Mouse (Mus musculus) erythroblast, adult 5-6 weeks (primary cell): Measurements from ENCODE around the gene Ptp4a2. TPM values are rescaled to one million over a fixed set of nuclear protein-coding genes. Genes with fewer than 3 reads are reported as not detected.
"Not testable (repeated sequence)": the region's sequence is repeated elsewhere in the genome, so short reads cannot be mapped to it uniquely, and the experiment has no call there.

ENCODE experiments used
- ATAC-seq: replicated peaks from 2 replicates; pipeline ENCODE4 v1.8.0; 2016; ENCODE audit warnings: moderate number of reproducible peaks, mild to moderate bottlenecking, moderate TSS enrichment, inconsistent platforms; ENCODE audit not compliant: poor library complexity, low FRiP score, severe bottlenecking
- total RNA-seq, 2 experiments: library from RNA; stranded (forward) in 1 of 2; stranded (reverse) in 1 of 2; fragments of 150-400 nt in 1 of 2; fragments of 200-764, 138-1000 nt in 1 of 2; gene quantifications; 2 replicates each; pipeline versions ENCODE4 v1.2.3 to v1.2.4; 2015 to 2017; ENCODE audit warnings: low replicate concordance in 2 of 2

The Ptp4a2 gene
- total RNA-seq, 2 experiments from 2014 or later, result 85.6 to 126 TPM

DNA sequence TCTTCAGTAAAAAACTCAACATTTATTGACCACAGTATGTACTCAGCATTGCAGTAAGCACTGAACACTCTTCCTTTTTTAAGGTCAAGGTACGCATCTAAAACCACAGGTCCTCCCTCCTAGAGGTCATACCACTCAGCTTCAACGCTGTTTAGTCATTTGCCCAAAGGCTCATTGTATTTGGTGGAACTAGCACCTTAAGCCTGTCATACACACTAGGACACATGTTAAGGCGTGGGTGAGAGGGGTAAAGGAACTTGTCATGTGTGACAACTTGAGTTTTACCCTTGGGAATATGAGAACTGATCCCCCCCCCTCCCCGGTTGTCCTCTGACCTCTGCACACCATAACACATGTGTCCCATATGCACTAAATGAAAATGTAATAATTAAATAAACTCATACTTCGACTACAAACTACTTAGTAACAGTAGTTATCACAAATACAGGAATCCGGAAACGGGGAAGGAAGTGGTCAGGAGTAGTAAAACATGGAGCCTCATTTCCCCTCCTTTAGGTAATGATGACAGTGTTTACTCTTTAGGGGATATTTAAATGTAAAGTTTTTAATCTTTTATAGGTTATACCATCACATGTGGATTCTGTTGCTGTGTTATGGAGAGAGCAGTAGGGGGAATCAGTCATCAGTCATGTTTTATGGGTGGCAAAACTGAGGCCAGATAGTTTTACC lies 29.0 kb downstream of the Ptp4a2 start:
- ATAC-seq, result no peak

- no peak for ATAC-seq
Observed at GRCm38 (mm10) chr4:129846823-129847222, 35.8 kb downstream of the Ptp4a2 start.

DNA sequence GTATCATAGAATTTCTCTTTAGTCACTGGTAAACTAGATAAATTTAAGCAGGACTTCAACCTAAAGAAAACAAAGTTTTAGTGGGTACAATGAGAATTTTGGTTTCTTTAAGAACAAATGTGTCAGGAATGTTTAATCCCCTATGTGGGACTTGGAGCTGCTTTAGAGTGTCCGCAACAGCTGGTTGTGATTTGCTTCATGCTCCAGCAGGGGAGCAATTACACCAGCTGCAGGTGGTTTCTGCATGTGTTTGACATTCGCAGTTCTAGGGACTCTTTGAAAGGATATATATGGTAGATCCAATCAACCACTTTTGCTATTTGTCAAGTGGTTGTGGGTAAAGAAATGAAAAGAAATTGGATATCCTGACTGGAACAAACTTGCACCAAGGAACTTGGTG lies 39.5 kb downstream of the Ptp4a2 start:
- ATAC-seq, result no peak

DNA sequence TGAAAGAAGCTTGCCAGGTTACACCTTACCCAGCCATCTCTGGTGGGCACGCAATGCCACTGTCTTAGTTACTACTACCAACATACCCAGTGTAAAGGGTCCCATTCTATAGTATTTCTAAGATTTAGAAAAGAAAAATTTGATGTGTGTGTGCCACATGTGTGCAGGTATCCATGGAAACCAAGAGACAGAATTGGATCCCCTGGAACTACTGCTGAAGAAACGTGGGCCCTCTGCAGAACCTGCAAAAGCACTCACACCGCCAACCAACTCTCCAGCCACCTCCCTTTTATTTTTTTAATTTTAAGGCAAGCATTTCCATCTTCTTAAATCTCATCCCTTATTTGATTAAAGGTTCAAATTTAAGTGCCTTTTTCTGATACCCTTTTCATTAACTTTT lies 40.8 kb downstream of the Ptp4a2 start:
- ATAC-seq, result no peak

DNA sequence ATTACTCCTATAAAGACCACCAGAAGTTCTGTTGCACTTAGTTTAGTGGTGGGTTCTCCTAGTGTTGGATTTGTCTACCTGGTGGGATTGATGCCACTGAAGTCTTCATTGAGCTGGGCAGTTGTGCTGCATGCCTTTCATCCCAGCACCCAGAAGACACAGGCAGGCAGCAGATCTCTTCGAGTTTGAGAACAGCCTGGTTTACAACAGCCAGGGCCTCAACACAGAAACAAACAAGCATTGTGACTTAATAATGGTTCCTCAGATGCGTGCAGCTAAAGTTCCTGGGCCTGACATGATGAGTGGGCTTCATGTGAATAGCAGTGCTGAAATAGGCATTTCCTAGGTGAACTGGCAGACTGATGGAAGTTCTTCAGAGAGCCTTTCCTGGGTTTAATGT lies 42.0 kb downstream of the Ptp4a2 start:
- no peak for ATAC-seq

DNA sequence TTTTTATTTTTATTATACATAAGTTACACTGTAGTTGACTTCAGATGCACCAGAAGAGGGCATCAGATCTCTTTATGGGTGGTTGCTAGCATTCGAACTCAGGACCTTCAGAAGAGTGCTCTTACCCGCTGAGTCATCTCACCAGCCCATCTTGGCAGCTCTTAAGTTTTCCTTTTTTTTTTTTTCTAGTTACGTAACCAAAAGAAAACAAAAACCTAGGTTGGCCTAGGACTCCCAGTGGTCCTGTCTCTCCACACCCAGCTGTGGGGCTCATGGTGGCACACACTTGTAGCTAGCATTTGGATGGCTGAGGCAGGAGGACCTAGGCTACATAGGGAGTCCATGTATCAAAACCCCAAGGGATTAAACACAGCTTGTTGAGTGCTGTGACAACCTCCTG lies 43.0 kb downstream of the Ptp4a2 start:
- no peak for ATAC-seq

DNA sequence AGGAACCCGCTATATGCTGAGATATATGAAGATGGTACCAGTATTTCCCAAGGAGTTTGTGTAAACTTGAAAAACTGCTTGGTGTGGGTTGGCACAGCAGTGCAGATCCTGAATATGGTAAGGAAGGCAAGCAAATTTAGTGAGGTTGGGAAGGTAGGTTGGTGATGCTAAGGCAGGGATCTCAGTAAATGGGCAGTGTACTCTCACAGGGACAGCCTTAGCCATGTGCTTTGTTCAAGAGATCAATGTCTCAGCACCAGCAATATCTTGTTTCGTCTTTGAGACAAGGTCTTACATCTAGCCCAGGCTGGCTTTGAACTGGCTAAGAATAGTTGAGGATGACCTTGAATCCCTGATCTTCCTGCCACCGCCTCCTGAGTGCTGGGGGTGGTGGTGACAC lies 43.6 kb downstream of the Ptp4a2 start:
- no peak for ATAC-seq

DNA sequence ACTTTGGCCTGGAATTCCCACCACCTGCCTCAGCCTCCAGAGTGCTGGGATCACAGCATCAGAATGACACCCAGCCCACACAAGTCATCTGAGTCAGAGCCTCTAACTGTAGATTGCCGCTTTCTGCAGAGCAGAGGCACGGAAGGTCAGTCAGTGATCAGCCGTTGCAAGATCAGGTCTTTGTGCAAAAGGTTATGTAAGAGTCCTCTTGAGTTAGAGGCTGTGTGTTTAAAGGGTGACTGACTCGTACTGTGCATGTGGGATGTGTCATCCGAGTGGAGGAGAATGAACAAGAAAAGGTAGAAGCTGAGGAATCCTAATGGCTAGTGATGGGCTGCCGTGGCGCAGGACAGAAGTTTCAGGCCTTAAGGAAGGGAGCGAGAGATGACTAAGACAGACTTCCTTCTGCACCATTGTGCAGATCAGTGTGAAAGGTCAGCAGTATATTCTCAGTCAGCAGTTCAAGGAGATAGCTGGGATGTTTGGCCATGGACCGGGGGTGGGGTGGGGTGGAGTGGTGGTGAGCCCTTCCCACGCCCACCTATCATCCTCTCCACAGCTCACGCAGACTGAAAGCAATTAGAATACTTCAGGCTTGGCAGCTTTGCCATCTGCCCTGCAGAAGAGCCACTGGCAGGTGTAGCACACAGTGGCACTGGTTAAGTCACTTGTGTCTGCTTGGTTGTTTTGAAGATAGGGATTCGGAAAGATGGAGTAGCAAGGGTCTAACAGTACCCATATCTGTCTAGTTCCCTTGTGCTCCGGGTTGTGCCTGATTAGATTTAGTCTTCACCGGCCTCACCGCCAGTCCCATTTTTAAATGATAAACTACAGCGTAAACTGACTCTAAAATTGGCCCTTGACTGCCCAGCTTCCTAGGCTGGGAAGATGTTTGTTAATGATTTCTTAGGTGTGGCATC lies 44.3 kb downstream of the Ptp4a2 start:
- no peak for ATAC-seq

DNA sequence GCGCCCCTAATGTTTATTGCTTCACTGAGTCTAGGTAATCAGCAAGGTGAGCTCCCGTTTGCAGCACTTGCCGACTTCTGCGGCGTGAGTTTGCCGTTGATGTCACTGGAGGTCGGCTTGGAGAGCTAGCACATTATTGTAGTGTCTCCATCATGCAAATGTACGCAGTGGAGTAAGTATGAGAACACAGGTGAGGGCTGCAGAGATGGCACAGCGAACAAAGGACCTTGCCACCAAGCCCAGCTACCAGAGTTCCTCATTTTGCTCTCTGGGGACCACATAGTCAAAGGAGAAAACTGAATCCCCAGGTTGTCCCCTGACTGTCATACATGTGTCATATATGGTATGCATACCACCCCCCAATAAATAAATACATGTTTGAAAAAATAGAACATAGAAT lies 49.4 kb downstream of the Ptp4a2 start:
- no peak for ATAC-seq

- no peak for ATAC-seq
Observed at GRCm38 (mm10) chr4:129861400-129861799, 50.4 kb downstream of the Ptp4a2 start.

- ATAC-seq, result no peak
Observed at GRCm38 (mm10) chr4:129862357-129862756, 51.3 kb downstream of the Ptp4a2 start.

GRCm38 (mm10) chr4:129866171-129866570 lies 55.2 kb downstream of the Ptp4a2 start:
- ATAC-seq, result not testable (repeated sequence)

DNA sequence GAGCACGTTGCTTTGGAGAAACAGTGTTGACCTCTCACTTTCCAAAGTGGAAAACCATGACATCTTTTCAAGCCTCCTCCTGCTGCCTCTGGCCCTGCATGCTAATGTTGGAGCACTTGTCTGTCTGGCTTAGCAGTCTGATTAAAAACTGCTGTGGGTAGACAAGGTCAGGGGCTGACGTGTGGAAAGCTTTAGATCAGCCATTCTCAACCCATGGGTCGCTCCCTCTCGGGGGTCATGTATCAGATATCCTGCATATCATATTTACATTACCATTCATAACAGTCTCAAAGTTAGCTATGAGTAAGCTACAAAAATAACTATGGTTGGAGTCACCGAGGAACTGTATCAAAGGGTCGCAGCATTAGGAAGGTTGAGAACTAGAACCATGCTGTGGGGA lies 57.2 kb downstream of the Ptp4a2 start:
- no peak for ATAC-seq

DNA sequence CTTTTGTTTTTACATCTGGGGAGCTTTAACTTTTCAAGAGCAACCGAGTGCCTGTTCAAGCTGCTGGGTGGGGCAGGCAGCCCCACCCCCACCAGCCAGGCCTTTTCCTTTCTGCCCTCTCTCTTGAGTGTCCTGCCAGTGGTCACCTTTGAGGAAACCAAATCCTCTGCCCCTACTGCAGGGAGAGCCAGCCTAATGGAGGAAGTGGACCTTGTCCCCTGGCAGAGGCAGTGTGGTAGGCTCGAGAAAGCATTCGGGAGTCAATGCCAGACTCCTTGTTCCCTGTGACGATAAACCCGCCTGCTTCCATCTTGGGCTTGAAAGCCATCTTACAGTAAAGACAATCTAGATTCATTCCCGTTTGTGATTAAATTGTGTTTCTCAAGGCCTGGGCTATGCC lies 59.5 kb downstream of the Ptp4a2 start:
- ATAC-seq, result no peak

DNA sequence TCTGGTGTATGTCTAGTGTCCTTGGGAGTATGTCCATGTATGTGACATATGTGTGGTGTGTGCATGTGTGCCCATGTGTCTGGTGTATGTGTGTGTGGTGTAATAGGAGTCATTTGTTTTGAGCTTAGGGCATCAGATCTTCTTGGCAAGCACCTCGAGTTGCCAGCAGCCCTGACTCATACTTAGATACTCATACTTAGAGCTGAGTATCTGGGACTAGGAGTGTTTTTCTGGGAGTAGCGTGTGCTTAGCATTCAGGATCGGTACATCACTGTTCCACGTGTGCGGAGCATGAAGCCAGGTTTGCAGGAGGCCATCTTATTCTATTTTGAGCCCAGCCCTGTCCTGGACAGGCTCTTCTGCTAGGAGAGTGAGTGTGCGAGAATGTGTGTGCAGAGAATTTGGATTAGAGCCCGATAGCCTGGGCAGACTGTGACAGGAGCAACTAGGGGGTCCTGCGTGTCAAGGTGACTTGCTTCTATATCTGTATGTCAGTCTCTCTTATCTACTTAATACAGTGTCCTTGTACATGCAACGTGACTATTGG lies 61.4 kb downstream of the Ptp4a2 start:
- no peak for ATAC-seq

DNA sequence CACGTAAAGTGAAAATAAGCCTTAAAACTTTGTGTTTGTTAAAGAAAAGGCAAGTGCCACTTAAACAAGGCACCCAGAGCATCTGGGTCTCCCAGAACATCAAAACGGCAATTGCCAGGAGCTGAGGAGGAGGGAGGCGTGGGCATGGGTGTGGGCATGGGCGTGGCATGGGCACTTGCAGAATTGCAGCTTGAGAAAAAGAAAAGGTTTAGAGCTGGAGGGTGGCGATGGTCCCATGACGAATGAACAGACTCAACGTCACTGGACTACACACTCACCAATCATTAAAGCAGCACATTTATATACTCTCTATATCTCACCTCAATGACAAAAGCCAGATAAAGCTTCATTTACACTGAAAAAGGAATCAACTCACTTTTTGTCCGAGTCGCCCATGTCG lies 63.8 kb downstream of the Ptp4a2 start:
- no peak for ATAC-seq

DNA sequence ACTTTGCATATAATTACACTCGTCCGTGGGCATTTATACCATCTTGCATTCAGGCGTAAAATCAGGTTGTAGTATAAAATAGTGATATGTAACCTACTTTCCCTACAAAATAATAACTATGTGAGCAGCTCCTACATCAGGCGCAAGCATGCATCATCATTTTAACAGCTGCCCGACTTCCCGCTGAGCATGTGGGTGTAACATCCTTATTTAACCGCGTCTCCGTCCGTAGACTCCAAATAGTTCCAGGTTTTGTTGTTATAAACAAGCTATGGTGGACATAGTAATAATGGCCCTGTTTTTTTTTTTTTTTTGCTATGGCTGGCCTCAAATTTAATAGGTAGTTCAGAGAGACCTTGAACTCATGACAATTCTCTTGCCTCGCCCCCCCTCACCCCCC lies 64.4 kb downstream of the Ptp4a2 start:
- ATAC-seq, result no peak

GRCm38 (mm10) chr4:129876831-129877764 lies 66.1 kb downstream of the Ptp4a2 start:
- no peak for ATAC-seq

- no peak for ATAC-seq
Observed at GRCm38 (mm10) chr4:129877967-129878655, 67.1 kb downstream of the Ptp4a2 start.
